Mouse (Mus musculus): ENCODE measurements around the gene Ddx51. TPM values are rescaled to one million over a fixed set of nuclear protein-coding genes. Genes with fewer than 3 reads are reported as not detected.
A peak's percentile ranks its signal among the peaks of the same experiment; 100 is the strongest.

The Ddx51 gene
- polyA plus RNA-seq, 1 experiment from 2014 or later = 22.0 TPM

GRCm38 (mm10) chr5:110624319-110624718 is 28.9 kb upstream of the Ddx51 start:
- Histone ChIP-seq H3K36me3 (replicated peaks) (0 out of 2 replicates have a peak, but pooled peaks cover 3% of the 10 kb centered on the region), H3K4me2 (no peak overlapping the region), H3K4me3 (no peak overlapping the region), H3K27ac (no peak overlapping the region), H3K4me1 (no peaks in the 10 kb centered on the region), H3K27me3 (replicated peaks) (no peaks in the 10 kb centered on the region), H3K9ac (no peak overlapping the region), H3K9me3 (no peaks in the 10 kb centered on the region)
- WGBS = 79% methylated on average over 2 of the region's 2 CpGs
- no peak for ATAC-seq (replicated peaks)

- H3K4me2 ChIP-seq = no peak overlapping the region
- 77% methylated on average over 10 of the region's 10 CpGs for WGBS
- no peak for ATAC-seq (replicated peaks)
- no peaks in the 10 kb centered on the region for H3K9me3 ChIP-seq
- no peak overlapping the region for H3K9ac ChIP-seq
- no peaks in the 10 kb centered on the region for H3K27me3 ChIP-seq (replicated peaks)
- no peak overlapping the region for H3K27ac ChIP-seq
- no peaks in the 10 kb centered on the region for H3K4me1 ChIP-seq
- no peaks in the 10 kb centered on the region for H3K36me3 ChIP-seq (replicated peaks)
- no peak overlapping the region for H3K4me3 ChIP-seq
Observed at GRCm38 (mm10) chr5:110627351-110627750, 25.9 kb upstream of the Ddx51 start.

GRCm38 (mm10) chr5:110628156-110628555 is 25.1 kb upstream of the Ddx51 start:
- Histone ChIP-seq H3K27ac (no peak overlapping the region), H3K36me3 (replicated peaks) (no peaks in the 10 kb centered on the region), H3K9me3 (no peaks in the 10 kb centered on the region), H3K9ac (no peak overlapping the region), H3K4me3 (no peak overlapping the region), H3K27me3 (replicated peaks) (no peaks in the 10 kb centered on the region), H3K4me2 (no peak overlapping the region), H3K4me1 (no peaks in the 10 kb centered on the region)
- no peak for ATAC-seq (replicated peaks)
- WGBS = 19% methylated on average over 19 of the region's 19 CpGs

DNA sequence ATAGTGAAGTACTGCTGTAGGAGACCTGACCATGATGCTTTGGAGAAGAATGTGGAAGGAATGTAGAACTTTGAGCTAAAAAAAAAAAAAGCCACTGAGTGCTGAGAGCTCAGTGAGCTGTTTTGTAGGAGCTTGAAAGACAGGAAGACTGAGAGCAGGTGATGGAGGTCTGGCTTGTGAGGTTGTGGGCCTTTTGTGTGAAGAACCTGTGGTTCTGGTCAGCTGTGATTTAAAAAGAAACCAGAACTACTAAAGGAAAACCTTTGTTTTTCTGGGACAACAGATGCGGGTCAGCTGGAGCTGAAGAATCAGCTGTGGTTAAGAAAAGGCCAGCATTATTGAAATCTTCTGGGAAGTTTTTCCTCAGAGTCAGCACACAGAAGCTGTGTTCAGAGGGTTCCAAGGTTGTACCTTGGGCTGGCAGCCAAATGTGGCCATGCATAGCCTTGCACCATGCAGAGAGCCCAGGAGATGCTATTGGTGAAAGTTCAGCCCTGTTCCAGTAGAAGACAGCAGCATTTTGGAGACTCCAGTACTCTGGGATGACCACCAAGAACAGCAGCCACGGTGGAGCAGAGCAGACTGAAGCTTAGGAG is 23.6 kb upstream of the Ddx51 start:
- no peak for ATAC-seq (replicated peaks)
- Histone ChIP-seq H3K4me2 (no peak overlapping the region), H3K9ac (no peak overlapping the region), H3K9me3 (no peaks in the 10 kb centered on the region), H3K4me1 (no peaks in the 10 kb centered on the region), H3K27me3 (replicated peaks) (no peaks in the 10 kb centered on the region), H3K27ac (no peak overlapping the region), H3K4me3 (no peak overlapping the region), H3K36me3 (replicated peaks) (no peaks in the 10 kb centered on the region)
- WGBS = 71% methylated on average over 2 of the region's 2 CpGs

GRCm38 (mm10) chr5:110635951-110636707 is 17.1 kb upstream of the Ddx51 start:
- Histone ChIP-seq H3K36me3 (replicated peaks) (no peaks in the 10 kb centered on the region), H3K4me2 (no peak overlapping the region), H3K4me3 (no peak overlapping the region), H3K9ac (no peak overlapping the region), H3K27me3 (replicated peaks) (no peaks in the 10 kb centered on the region), H3K27ac (no peak overlapping the region), H3K9me3 (no peaks in the 10 kb centered on the region), H3K4me1 (no peaks in the 10 kb centered on the region)
- 37% methylated on average over 6 of the region's 6 CpGs for WGBS
- ATAC-seq (replicated peaks) = peak; percentile 75

- WGBS = 75% methylated on average over 7 of the region's 7 CpGs
- no peaks in the 10 kb centered on the region for H3K4me1 ChIP-seq
- no peaks in the 10 kb centered on the region for H3K9me3 ChIP-seq
- H3K4me3 ChIP-seq = no peak overlapping the region
- H3K27me3 ChIP-seq (replicated peaks) = no peaks in the 10 kb centered on the region
- H3K27ac ChIP-seq = no peak overlapping the region
- no peak for ATAC-seq (replicated peaks)
- no peak overlapping the region for H3K4me2 ChIP-seq
- no peak overlapping the region for H3K9ac ChIP-seq
- H3K36me3 ChIP-seq (replicated peaks) = no peaks in the 10 kb centered on the region
Observed at GRCm38 (mm10) chr5:110638306-110639074, 14.8 kb upstream of the Ddx51 start.

DNA sequence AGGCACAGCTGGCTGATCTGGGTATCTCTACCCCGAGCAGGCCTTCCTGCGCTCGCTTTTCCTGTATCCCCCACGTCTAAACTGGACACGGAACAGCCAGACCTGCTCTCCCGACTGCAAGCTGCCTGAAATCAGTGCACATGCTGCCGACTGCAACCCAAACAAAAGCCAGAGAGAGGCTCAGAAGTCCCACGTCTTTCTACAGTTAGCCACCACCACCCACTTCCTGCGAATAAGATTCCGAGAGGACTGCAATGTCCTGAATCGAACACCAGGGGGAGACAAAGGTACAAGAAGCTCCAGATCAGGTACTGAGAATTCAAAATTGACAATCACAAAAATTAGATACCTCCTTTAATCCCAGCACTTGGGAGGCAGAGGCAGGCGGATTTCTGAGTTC is 13.8 kb upstream of the Ddx51 start:
- WGBS = 23% methylated on average over 12 of the region's 12 CpGs
- H3K9ac ChIP-seq = no peak overlapping the region
- no peaks in the 10 kb centered on the region for H3K9me3 ChIP-seq
- H3K4me1 ChIP-seq = no peaks in the 10 kb centered on the region
- ATAC-seq (replicated peaks) = no peak
- no peak overlapping the region for H3K27ac ChIP-seq
- no peaks in the 10 kb centered on the region for H3K27me3 ChIP-seq (replicated peaks)
- H3K36me3 ChIP-seq (replicated peaks) = no peaks in the 10 kb centered on the region
- no peak overlapping the region for H3K4me2 ChIP-seq
- no peak overlapping the region for H3K4me3 ChIP-seq

- H3K4me1 ChIP-seq = no peaks in the 10 kb centered on the region
- H3K36me3 ChIP-seq (replicated peaks) = peaks cover 39% of the 10 kb centered on the region
- no peak for ATAC-seq (replicated peaks)
- H3K9ac ChIP-seq = no peak overlapping the region
- no peak overlapping the region for H3K4me2 ChIP-seq
- no peak overlapping the region for H3K27ac ChIP-seq
- H3K9me3 ChIP-seq = no peaks in the 10 kb centered on the region
- H3K4me3 ChIP-seq = no peak overlapping the region
- H3K27me3 ChIP-seq (replicated peaks) = no peaks in the 10 kb centered on the region
Observed at GRCm38 (mm10) chr5:110646377-110646776, 6.9 kb upstream of the Ddx51 start.

DNA sequence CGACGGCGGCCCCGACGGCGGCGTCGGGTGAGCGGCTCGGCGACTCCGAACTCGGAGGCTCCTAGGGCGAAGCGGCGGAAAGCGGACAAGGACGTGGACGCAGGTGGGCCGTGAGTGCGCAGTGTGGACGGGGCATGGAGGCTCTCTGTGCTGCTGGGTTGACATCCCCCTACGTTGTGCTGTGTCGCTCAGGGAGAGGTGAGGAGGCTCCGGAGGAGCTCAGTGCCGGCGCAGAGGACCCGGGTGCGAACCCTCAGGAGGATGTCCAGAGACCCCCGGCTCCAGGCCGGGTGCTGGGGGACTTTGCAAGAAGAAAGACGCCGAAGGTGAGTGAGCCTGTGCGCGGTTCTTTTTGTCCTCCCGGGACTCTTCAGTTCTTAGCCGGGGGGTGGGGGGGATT is 435 bp downstream of the Ddx51 start:
- Histone ChIP-seq H3K27ac (peak overlapping the region; percentile 70), H3K4me1 (peaks cover 24% of the 10 kb centered on the region), H3K9ac (peak overlapping the region; percentile 88), H3K36me3 (replicated peaks) (peaks cover 64% of the 10 kb centered on the region), H3K9me3 (no peaks in the 10 kb centered on the region), H3K27me3 (replicated peaks) (no peaks in the 10 kb centered on the region), H3K4me3 (peak overlapping the region; percentile 99), H3K4me2 (peak overlapping the region; percentile 85)
- 1% methylated on average over 37 of the region's 37 CpGs for WGBS
- ATAC-seq (replicated peaks) = peak; percentile 67

- no peak for ATAC-seq (replicated peaks)
- Histone ChIP-seq H3K9me3 (no peaks in the 10 kb centered on the region), H3K27ac (no peak overlapping the region), H3K4me1 (no peaks in the 10 kb centered on the region), H3K4me3 (no peak overlapping the region), H3K36me3 (replicated peaks) (peaks cover 50% of the 10 kb centered on the region), H3K27me3 (replicated peaks) (no peaks in the 10 kb centered on the region), H3K9ac (no peak overlapping the region), H3K4me2 (no peak overlapping the region)
Observed at GRCm38 (mm10) chr5:110659682-110660081, 6.4 kb downstream of the Ddx51 start.

DNA sequence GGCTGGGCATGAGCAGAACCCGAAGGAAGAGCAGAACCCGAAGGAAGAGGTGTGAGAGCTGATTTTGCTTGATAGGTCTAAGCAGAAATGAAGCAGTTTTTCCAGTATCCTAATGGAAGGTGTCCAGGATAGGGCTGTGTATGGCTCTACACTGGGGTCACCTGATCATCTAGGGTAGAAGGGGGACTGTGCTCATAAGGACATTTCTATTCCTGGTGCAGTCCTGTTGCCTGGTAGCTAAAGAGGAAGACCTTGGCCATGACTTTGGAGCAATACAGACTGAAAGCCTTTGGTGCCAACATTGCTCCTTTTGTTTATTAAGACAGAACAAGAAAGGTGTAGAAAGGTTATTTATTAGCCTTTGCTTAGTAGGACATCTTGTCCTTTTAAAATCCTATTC is 10.8 kb downstream of the Ddx51 start:
- Histone ChIP-seq H3K27me3 (replicated peaks) (no peaks in the 10 kb centered on the region), H3K4me2 (no peak overlapping the region), H3K4me3 (no peak overlapping the region), H3K4me1 (no peaks in the 10 kb centered on the region), H3K27ac (no peak overlapping the region), H3K9me3 (no peaks in the 10 kb centered on the region), H3K9ac (no peak overlapping the region), H3K36me3 (replicated peaks) (peaks cover 44% of the 10 kb centered on the region)
- 95% methylated on average over 2 of the region's 2 CpGs for WGBS
- no peak for ATAC-seq (replicated peaks)

GRCm38 (mm10) chr5:110664750-110665269 is 11.6 kb downstream of the Ddx51 start:
- no peak overlapping the region for H3K4me3 ChIP-seq
- WGBS = 96% methylated on average over 2 of the region's 2 CpGs

More at GRCm38 (mm10) chr5:110664750-110665269, 11.6 kb downstream of the Ddx51 start:
- Histone ChIP-seq H3K4me1 (no peaks in the 10 kb centered on the region), H3K36me3 (replicated peaks) (peaks cover 43% of the 10 kb centered on the region), H3K9ac (no peak overlapping the region), H3K4me2 (no peak overlapping the region), H3K27ac (no peak overlapping the region), H3K9me3 (no peaks in the 10 kb centered on the region), H3K27me3 (replicated peaks) (no peaks in the 10 kb centered on the region)
- no peak for ATAC-seq (replicated peaks)
